Mouse (Mus musculus): ENCODE data around the gene Dusp7. TPM values are rescaled to one million over a fixed set of nuclear protein-coding genes. Genes with fewer than 3 reads are reported as not detected.

The Dusp7 gene
- 29.6 TPM for polyA plus RNA-seq (2015; fragmentation: Illumina TruSeq; extraction: RNeasy Lipid Tissue Mini Kit (QIAGEN cat#74804); ENCODE audit: insufficient read depth, low replicate concordance)

DNA sequence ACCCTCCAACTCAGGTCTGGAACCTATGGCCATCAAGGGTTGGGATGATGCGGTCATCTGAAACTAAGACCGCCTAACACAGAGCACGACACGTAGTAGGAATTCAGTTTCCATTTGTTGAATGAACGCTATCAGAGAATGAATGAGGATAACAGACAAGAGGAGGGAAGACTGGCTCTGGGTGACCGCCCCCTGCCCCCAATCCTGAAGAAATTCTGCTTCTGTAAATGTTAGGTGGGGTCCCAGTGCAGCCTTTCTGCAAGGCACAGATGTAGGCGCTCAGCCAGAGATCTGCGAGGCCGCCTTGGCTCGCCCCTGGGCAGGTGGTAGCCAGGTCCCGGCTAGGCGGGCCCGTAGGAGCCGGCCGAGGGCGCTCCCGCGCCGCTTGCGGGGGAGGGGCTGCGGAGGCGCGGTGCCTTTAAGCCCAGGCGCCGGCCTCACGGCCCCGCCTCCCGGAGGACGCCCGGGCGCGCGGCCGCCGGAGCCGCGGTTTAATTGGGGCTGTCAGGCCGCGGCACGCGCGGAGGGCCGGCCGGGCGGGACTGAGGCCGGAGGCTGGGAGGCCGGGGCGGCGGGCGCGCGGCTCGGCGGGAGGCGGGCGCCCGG is at the start of gene Dusp7:
Dusp7 (plus strand) TSS at position 521 of the 606 bp plus-strand sequence.

Other genes starting within 250 kb of the Dusp7 start
- 2.8 TPM for gene Glyctk, start 210.5 kb upstream of the Dusp7 start, polyA plus RNA-seq (2015; fragmentation: Illumina TruSeq; extraction: RNeasy Lipid Tissue Mini Kit (QIAGEN cat#74804); ENCODE audit: insufficient read depth, low replicate concordance)
- 128 TPM for gene Wdr82, start 197.7 kb upstream of the Dusp7 start, polyA plus RNA-seq (2015; fragmentation: Illumina TruSeq; extraction: RNeasy Lipid Tissue Mini Kit (QIAGEN cat#74804); ENCODE audit: insufficient read depth, low replicate concordance)
- 67.1 TPM for gene Ppm1m, start 168.9 kb upstream of the Dusp7 start, polyA plus RNA-seq (2015; fragmentation: Illumina TruSeq; extraction: RNeasy Lipid Tissue Mini Kit (QIAGEN cat#74804); ENCODE audit: insufficient read depth, low replicate concordance)
- gene Twf2, start 165.5 kb upstream of the Dusp7 start, polyA plus RNA-seq (2015; fragmentation: Illumina TruSeq; extraction: RNeasy Lipid Tissue Mini Kit (QIAGEN cat#74804); ENCODE audit: insufficient read depth, low replicate concordance) = 53.0 TPM
- gene Tlr9, start 146.0 kb upstream of the Dusp7 start, polyA plus RNA-seq (2015; fragmentation: Illumina TruSeq; extraction: RNeasy Lipid Tissue Mini Kit (QIAGEN cat#74804); ENCODE audit: insufficient read depth, low replicate concordance) = 31.3 TPM
- gene Alas1, start 120.0 kb upstream of the Dusp7 start, polyA plus RNA-seq (2015; fragmentation: Illumina TruSeq; extraction: RNeasy Lipid Tissue Mini Kit (QIAGEN cat#74804); ENCODE audit: insufficient read depth, low replicate concordance) = 34.6 TPM
- 1.4 TPM for gene Poc1a, start 87.6 kb upstream of the Dusp7 start, polyA plus RNA-seq (2015; fragmentation: Illumina TruSeq; extraction: RNeasy Lipid Tissue Mini Kit (QIAGEN cat#74804); ENCODE audit: insufficient read depth, low replicate concordance)
- 347 TPM for gene Rpl29, start 60.8 kb downstream of the Dusp7 start, polyA plus RNA-seq (2015; fragmentation: Illumina TruSeq; extraction: RNeasy Lipid Tissue Mini Kit (QIAGEN cat#74804); ENCODE audit: insufficient read depth, low replicate concordance)
- 5.5 TPM for gene Acy1, start 69.7 kb downstream of the Dusp7 start, polyA plus RNA-seq (2015; fragmentation: Illumina TruSeq; extraction: RNeasy Lipid Tissue Mini Kit (QIAGEN cat#74804); ENCODE audit: insufficient read depth, low replicate concordance)
- 19.7 TPM for gene Abhd14b, start 78.8 kb downstream of the Dusp7 start, polyA plus RNA-seq (2015; fragmentation: Illumina TruSeq; extraction: RNeasy Lipid Tissue Mini Kit (QIAGEN cat#74804); ENCODE audit: insufficient read depth, low replicate concordance)
- 5.2 TPM for gene Abhd14a, start 79.0 kb downstream of the Dusp7 start, polyA plus RNA-seq (2015; fragmentation: Illumina TruSeq; extraction: RNeasy Lipid Tissue Mini Kit (QIAGEN cat#74804); ENCODE audit: insufficient read depth, low replicate concordance)
- gene Pcbp4, start 84.7 kb downstream of the Dusp7 start, polyA plus RNA-seq (2015; fragmentation: Illumina TruSeq; extraction: RNeasy Lipid Tissue Mini Kit (QIAGEN cat#74804); ENCODE audit: insufficient read depth, low replicate concordance) = 2.1 TPM
- gene Gpr62, start 97.3 kb downstream of the Dusp7 start, polyA plus RNA-seq (2015; fragmentation: Illumina TruSeq; extraction: RNeasy Lipid Tissue Mini Kit (QIAGEN cat#74804); ENCODE audit: insufficient read depth, low replicate concordance) = not detected
- 23.6 TPM for gene Rrp9, start 107.3 kb downstream of the Dusp7 start, polyA plus RNA-seq (2015; fragmentation: Illumina TruSeq; extraction: RNeasy Lipid Tissue Mini Kit (QIAGEN cat#74804); ENCODE audit: insufficient read depth, low replicate concordance)
- gene Parp3, start 108.3 kb downstream of the Dusp7 start, polyA plus RNA-seq (2015; fragmentation: Illumina TruSeq; extraction: RNeasy Lipid Tissue Mini Kit (QIAGEN cat#74804); ENCODE audit: insufficient read depth, low replicate concordance) = 53.9 TPM
- not detected for gene Iqcf1, start 131.3 kb downstream of the Dusp7 start, polyA plus RNA-seq (2015; fragmentation: Illumina TruSeq; extraction: RNeasy Lipid Tissue Mini Kit (QIAGEN cat#74804); ENCODE audit: insufficient read depth, low replicate concordance)
- not detected for gene Iqcf5, start 145.9 kb downstream of the Dusp7 start, polyA plus RNA-seq (2015; fragmentation: Illumina TruSeq; extraction: RNeasy Lipid Tissue Mini Kit (QIAGEN cat#74804); ENCODE audit: insufficient read depth, low replicate concordance)
- gene Iqcf3, start 193.0 kb downstream of the Dusp7 start, polyA plus RNA-seq (2015; fragmentation: Illumina TruSeq; extraction: RNeasy Lipid Tissue Mini Kit (QIAGEN cat#74804); ENCODE audit: insufficient read depth, low replicate concordance) = not detected
- gene Iqcf4, start 202.4 kb downstream of the Dusp7 start, polyA plus RNA-seq (2015; fragmentation: Illumina TruSeq; extraction: RNeasy Lipid Tissue Mini Kit (QIAGEN cat#74804); ENCODE audit: insufficient read depth, low replicate concordance) = not detected

All from spleen, adult 10 weeks (tissue).